Mouse (Mus musculus) layer of hippocampus, postnatal 36 days (tissue): ENCODE results near the gene Sema6d. TPM values are rescaled to one million over a fixed set of nuclear protein-coding genes. Genes with fewer than 3 reads are reported as not detected.
"Not testable (repeated sequence)": the region's sequence is repeated elsewhere in the genome, so short reads cannot be mapped to it uniquely, and the experiment has no call there.

ENCODE experiments used
- DNase-seq, 2 experiments: peaks; one replicate each; pipeline ENCODE4 v3.0.0; 2022
- total RNA-seq, 2 experiments: library from RNA; stranded (reverse); gene quantifications; 2 replicates each; pipeline ENCODE4 v1.2.3; 2021

The Sema6d gene
- total RNA-seq, 2 experiments from 2014 or later = 59.3 to 59.4 TPM

GRCm38 (mm10) chr2:124298351-124298750, 208.6 kb downstream of the Sema6d start:
- DNase-seq = peak; percentile 19 to 25

- DNase-seq = no peak
Observed at GRCm38 (mm10) chr2:124298872-124299271, 209.1 kb downstream of the Sema6d start.

GRCm38 (mm10) chr2:124308605-124309004, 218.8 kb downstream of the Sema6d start:
- no peak for DNase-seq

GRCm38 (mm10) chr2:124309361-124310128, 219.8 kb downstream of the Sema6d start:
- DNase-seq = no peak

GRCm38 (mm10) chr2:124322528-124323215, 232.9 kb downstream of the Sema6d start:
- DNase-seq = no peak

GRCm38 (mm10) chr2:124324107-124324724, 234.4 kb downstream of the Sema6d start:
- DNase-seq = no peak

GRCm38 (mm10) chr2:124329473-124330130, 239.8 kb downstream of the Sema6d start:
- DNase-seq = no peak

- DNase-seq = no peak
Observed at GRCm38 (mm10) chr2:124332890-124333289, 243.1 kb downstream of the Sema6d start.

- not testable (repeated sequence) for DNase-seq
Observed at GRCm38 (mm10) chr2:124334655-124335054, 244.9 kb downstream of the Sema6d start.

GRCm38 (mm10) chr2:124338296-124338695, 248.5 kb downstream of the Sema6d start:
- no peak for DNase-seq

- no peak for DNase-seq
Observed at GRCm38 (mm10) chr2:124354191-124354590, 264.4 kb downstream of the Sema6d start.

- DNase-seq = no peak
Observed at GRCm38 (mm10) chr2:124354716-124355115, 264.9 kb downstream of the Sema6d start.

- no peak for DNase-seq
Observed at GRCm38 (mm10) chr2:124369291-124369690, 279.5 kb downstream of the Sema6d start.

- no peak for DNase-seq
Observed at GRCm38 (mm10) chr2:124369991-124370390, 280.2 kb downstream of the Sema6d start.

- no peak for DNase-seq
Observed at GRCm38 (mm10) chr2:124371363-124371762, 281.6 kb downstream of the Sema6d start.

- DNase-seq = no peak
Observed at GRCm38 (mm10) chr2:124385053-124385452, 295.3 kb downstream of the Sema6d start.

GRCm38 (mm10) chr2:124385722-124386121, 296.0 kb downstream of the Sema6d start:
- DNase-seq = no peak

- no peak for DNase-seq
Observed at GRCm38 (mm10) chr2:124388269-124388668, 298.5 kb downstream of the Sema6d start.

GRCm38 (mm10) chr2:124396733-124397132, 307.0 kb downstream of the Sema6d start:
- no peak for DNase-seq

GRCm38 (mm10) chr2:124397304-124397703, 307.5 kb downstream of the Sema6d start:
- no peak for DNase-seq

GRCm38 (mm10) chr2:124399611-124400010, 309.8 kb downstream of the Sema6d start:
- DNase-seq = no peak

GRCm38 (mm10) chr2:124401727-124402380, 312.1 kb downstream of the Sema6d start:
- no peak for DNase-seq
